Mouse (Mus musculus): ENCODE data around the gene Ptpra. TPM values are rescaled to one million over a fixed set of nuclear protein-coding genes. Genes with fewer than 3 reads are reported as not detected.
"Not testable (repeated sequence)": the region's sequence is repeated elsewhere in the genome, so short reads cannot be mapped to it uniquely, and the experiment has no call there.

Gene Ptpra
- polyA plus RNA-seq, 1 experiment from 2014 or later = 90.4 TPM

GRCm38 (mm10) chr2:130482700-130483099 lies 32.6 kb downstream of the Ptpra start:
- in situ Hi-C loops (cut with MboI; ENCODE audit: low pct_unique_long_range_greater_than_20kb) = no loop called here
- no peak for TF ChIP-seq CTCF (IDR thresholded peaks at IDR 0.05)
- ChIA-PET POLR2A (no interaction called here), CTCF (interaction anchor here (0.9 to 1.2 kb wide), 2 partner anchors 16 to 18 kb away, joined by 3 to 4 read pairs; no protein-coding TSS in a partner anchor)
- ATAC-seq = no peak
- no peak for DNase-seq (ENCODE audit: low read depth, low spot score)
- no peaks in the 10 kb centered on the region for H3K27me3 ChIP-seq

- ChIA-PET CTCF (interaction anchor here (1.0 kb wide), 1 partner anchor 71 kb away, joined by 3 read pairs; no protein-coding TSS in a partner anchor), POLR2A (interaction anchor here (1.4 kb wide), 1 partner anchor 12 kb away, joined by 4 read pairs; no protein-coding TSS in a partner anchor)
- no peak for TF ChIP-seq CTCF (IDR thresholded peaks at IDR 0.05)
- DNase-seq (ENCODE audit: low read depth, low spot score) (no peak), ATAC-seq (no peak)
- in situ Hi-C loops (cut with MboI; ENCODE audit: low pct_unique_long_range_greater_than_20kb) = no loop called here
- H3K27me3 ChIP-seq = no peaks in the 10 kb centered on the region
These were observed 34.1 kb downstream of the Ptpra start for GRCm38 (mm10) chr2:130484206-130484605.

GRCm38 (mm10) chr2:130488002-130488401 lies 37.9 kb downstream of the Ptpra start:
- CTCF ChIA-PET = interaction anchor here (1.1 to 1.3 kb wide), 2 partner anchors 12 to 19 kb away, joined by 5 read pairs; no protein-coding TSS in a partner anchor
- ATAC-seq = no peak
- POLR2A ChIA-PET = no interaction called here
- in situ Hi-C loops (cut with MboI; ENCODE audit: low pct_unique_long_range_greater_than_20kb) = no loop called here
- no peak for DNase-seq (ENCODE audit: low read depth, low spot score)
- no peaks in the 10 kb centered on the region for H3K27me3 ChIP-seq
- TF ChIP-seq CTCF (IDR thresholded peaks at IDR 0.05) = no peak

DNA sequence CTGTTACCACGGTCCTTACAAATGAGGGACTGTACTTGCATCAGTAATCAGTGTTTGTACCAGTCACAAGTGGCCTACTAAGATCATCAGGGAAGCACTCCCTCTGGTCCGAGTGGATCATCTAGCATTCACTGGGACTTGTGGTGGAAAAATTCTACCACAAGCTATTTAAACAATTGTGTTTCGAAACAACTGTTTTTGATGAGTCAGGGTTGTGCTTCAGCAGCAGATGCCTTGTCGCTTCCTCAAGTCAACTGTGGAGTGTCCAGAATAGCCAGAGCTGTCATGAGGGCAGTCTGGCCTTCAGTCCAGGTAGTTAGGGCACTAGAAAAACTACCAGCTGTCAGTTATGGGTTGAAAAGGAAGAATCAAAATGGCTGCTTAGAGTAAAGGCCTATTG lies 38.5 kb downstream of the Ptpra start:
- CTCF ChIA-PET = no interaction called here
- TF ChIP-seq CTCF (IDR thresholded peaks at IDR 0.05) = no peak
- no peaks in the 10 kb centered on the region for H3K27me3 ChIP-seq
- POLR2A ChIA-PET = no interaction called here
- in situ Hi-C loops (cut with MboI; ENCODE audit: low pct_unique_long_range_greater_than_20kb) = no loop called here
- peak; percentile 75 for DNase-seq (ENCODE audit: low read depth, low spot score)
- ATAC-seq = peak; percentile 82

- ChIA-PET POLR2A (interaction anchor here (0.5 to 1.5 kb wide), 3 partner anchors 8 to 834 kb away, joined by 3 read pairs; no protein-coding TSS in a partner anchor), CTCF (interaction anchor here (0.9 to 2.4 kb wide), 6 partner anchors 9 to 67 kb away, joined by 3 to 10 read pairs (median 3); partner anchors contain the start of genes Pced1a and Vps16)
- DNase-seq (ENCODE audit: low read depth, low spot score) = no peak
- no peak for TF ChIP-seq CTCF (IDR thresholded peaks at IDR 0.05)
- ATAC-seq = no peak
- no peaks in the 10 kb centered on the region for H3K27me3 ChIP-seq
- in situ Hi-C loops (cut with MboI; ENCODE audit: low pct_unique_long_range_greater_than_20kb) = no loop called here
These were observed 41.1 kb downstream of the Ptpra start for GRCm38 (mm10) chr2:130491162-130491561.

- POLR2A ChIA-PET = interaction anchor here (1.5 kb wide), 1 partner anchor 24 kb away, joined by 3 read pairs; no protein-coding TSS in a partner anchor
- H3K27me3 ChIP-seq = no peaks in the 10 kb centered on the region
- TF ChIP-seq CTCF (IDR thresholded peaks at IDR 0.05) = no peak
- in situ Hi-C loops (cut with MboI; ENCODE audit: low pct_unique_long_range_greater_than_20kb) = no loop called here
- ATAC-seq (no peak), DNase-seq (ENCODE audit: low read depth, low spot score) (no peak)
- CTCF ChIA-PET = interaction anchor here (0.9 to 2.4 kb wide), 5 partner anchors 9 to 67 kb away, joined by 3 to 10 read pairs (median 3); partner anchors contain the start of genes Pced1a and Vps16
These were observed 41.5 kb downstream of the Ptpra start for GRCm38 (mm10) chr2:130491587-130491986.

DNA sequence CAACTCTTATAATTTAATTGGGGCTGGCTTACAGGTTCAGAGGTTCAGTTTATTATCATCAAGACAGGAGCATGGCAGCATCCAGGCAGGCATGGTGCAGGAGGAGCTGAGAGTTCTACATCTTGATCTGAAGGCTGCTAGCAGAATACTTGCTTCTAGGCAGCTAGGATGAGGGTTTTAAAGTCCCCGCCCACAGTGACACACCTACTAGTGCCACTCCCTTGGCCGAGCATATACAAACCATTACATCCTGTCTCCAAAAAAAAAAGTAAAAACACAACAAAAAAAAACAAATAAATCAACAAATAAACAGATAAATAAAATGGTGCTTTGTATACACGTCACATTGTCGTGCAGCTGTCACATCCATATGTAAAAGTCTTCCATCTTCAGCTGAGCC lies 45.0 kb downstream of the Ptpra start:
- POLR2A ChIA-PET; H3K27me3 ChIP-seq; DNase-seq (ENCODE audit: low read depth, low spot score); ATAC-seq; CTCF ChIA-PET; in situ Hi-C loops (cut with MboI; ENCODE audit: low pct_unique_long_range_greater_than_20kb): not testable (repeated sequence)

GRCm38 (mm10) chr2:130496037-130496436 lies 46.0 kb downstream of the Ptpra start:
- CTCF ChIA-PET = no interaction called here
- DNase-seq (ENCODE audit: low read depth, low spot score) (no peak), ATAC-seq (no peak)
- no peaks in the 10 kb centered on the region for H3K27me3 ChIP-seq
- in situ Hi-C loops (cut with MboI; ENCODE audit: low pct_unique_long_range_greater_than_20kb) = no loop called here
- no peak for TF ChIP-seq CTCF (IDR thresholded peaks at IDR 0.05)
- POLR2A ChIA-PET = interaction anchor here (1.5 kb wide), 1 partner anchor 12 kb away, joined by 4 read pairs; no protein-coding TSS in a partner anchor

GRCm38 (mm10) chr2:130496931-130497330 lies 46.9 kb downstream of the Ptpra start:
- DNase-seq (ENCODE audit: low read depth, low spot score) = peak; percentile 34
- in situ Hi-C loops (cut with MboI; ENCODE audit: low pct_unique_long_range_greater_than_20kb) = no loop called here
- no peak for TF ChIP-seq CTCF (IDR thresholded peaks at IDR 0.05)
- ChIA-PET CTCF (no interaction called here), POLR2A (interaction anchor here (1.5 kb wide), 1 partner anchor 13 kb away, joined by 4 read pairs; no protein-coding TSS in a partner anchor)
- H3K27me3 ChIP-seq = no peaks in the 10 kb centered on the region
- peak; percentile 80 for ATAC-seq

GRCm38 (mm10) chr2:130499546-130499945 lies 49.5 kb downstream of the Ptpra start:
- no peaks in the 10 kb centered on the region for H3K27me3 ChIP-seq
- ATAC-seq = no peak
- POLR2A ChIA-PET = interaction anchor here (1.1 kb wide), 1 partner anchor 9 kb away, joined by 3 read pairs; no protein-coding TSS in a partner anchor
- in situ Hi-C loops (cut with MboI; ENCODE audit: low pct_unique_long_range_greater_than_20kb) = no loop called here
- no peak for DNase-seq (ENCODE audit: low read depth, low spot score)
- CTCF ChIA-PET = interaction anchor here (1.2 to 2.2 kb wide), 2 partner anchors 9 to 12 kb away, joined by 5 to 10 read pairs; no protein-coding TSS in a partner anchor
- no peak for TF ChIP-seq CTCF (IDR thresholded peaks at IDR 0.05)

DNA sequence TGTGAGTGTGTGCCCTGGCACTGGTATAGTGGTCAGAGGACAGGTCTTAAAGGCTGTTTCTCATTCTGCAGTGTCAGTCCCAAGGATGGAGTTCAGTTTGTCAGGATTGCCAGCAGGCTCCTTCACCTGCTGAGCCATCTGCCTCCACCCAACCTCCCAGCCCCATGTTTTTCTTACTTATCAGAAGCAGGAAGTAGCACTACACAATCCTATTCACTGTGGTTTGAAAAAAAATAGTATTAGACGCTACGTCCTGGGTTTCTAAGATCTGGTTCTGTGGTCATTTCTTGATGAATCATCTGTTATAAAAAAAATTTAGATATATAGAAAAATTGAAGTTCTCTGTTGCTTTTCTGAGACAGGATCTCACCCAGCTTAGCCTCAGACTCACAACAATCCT lies 51.5 kb downstream of the Ptpra start:
- POLR2A ChIA-PET = no interaction called here
- CTCF ChIA-PET = interaction anchor here (2.2 kb wide), 1 partner anchor 11 kb away, joined by 10 read pairs; no protein-coding TSS in a partner anchor
- ATAC-seq (no peak), DNase-seq (ENCODE audit: low read depth, low spot score) (no peak)
- H3K27me3 ChIP-seq = no peaks in the 10 kb centered on the region
- TF ChIP-seq CTCF (IDR thresholded peaks at IDR 0.05) = no peak
- in situ Hi-C loops (cut with MboI; ENCODE audit: low pct_unique_long_range_greater_than_20kb) = no loop called here

GRCm38 (mm10) chr2:130511616-130512015 lies 61.5 kb downstream of the Ptpra start:
- CTCF ChIA-PET = interaction anchor here (0.9 kb wide), 1 partner anchor 12 kb away, joined by 3 read pairs; no protein-coding TSS in a partner anchor
- H3K27me3 ChIP-seq; POLR2A ChIA-PET; DNase-seq (ENCODE audit: low read depth, low spot score); in situ Hi-C loops (cut with MboI; ENCODE audit: low pct_unique_long_range_greater_than_20kb); ATAC-seq: not testable (repeated sequence)

Measured in Patski (cell line).